8 mouse cellular contexts compared by ENCODE assay signal in genomic region chr14:124676506-124677177, GRCm38 (mm10). TPM values are rescaled to one million over a fixed set of nuclear protein-coding genes. Genes with fewer than 3 reads are reported as not detected.
A peak's percentile ranks its signal among the peaks of the same experiment; 100 is the strongest.
DNase-seq lines count a peak whose midpoint lies in the region; ATAC-seq and TF ChIP-seq lines count a peak whose summit lies in the region.
"Had no signal": no experiment of that assay in that cellular context is flagged by ENCODE, and none has a peak within 500 bp of the region (broad histone marks: within the 10 kb centered on the region; RNA-seq: fewer than 3 reads in every experiment).

Gene Fgf14, minus strand, starts transcription at chr14:124677127.

- H3K4me1 ChIP-seq in forebrain, embryonic 12.5 days, result peaks cover 19% of the 10 kb centered on the region

- H3K27ac ChIP-seq in left cerebral cortex, adult 2 months, result peak within 1 kb of the TSS; percentile 95
- no peak within 1 kb of the TSS for H3K27ac ChIP-seq in forebrain, embryonic 12.5 days

- 3% methylated on average over 12 of the region's 12 CpGs for WGBS in forebrain, embryonic 12.5 days

- no peak for DNase-seq in left cerebral cortex, adult 2 months (ENCODE audit: extremely low spot score in 1 of 2, low spot score in 2 of 2)
- no peak for DNase-seq in left cerebral cortex, adult 9 months (ENCODE audit: low spot score in 2 of 2)
- DNase-seq in left cerebral cortex, adult 8-10 months (ENCODE audit: low spot score in 2 of 2), result no peak
- DNase-seq in retina, embryonic 14.5 days (ENCODE audit: low spot score), result peak; percentile 32
- no peak for DNase-seq in lung, postnatal 4 days

- ATAC-seq in forebrain, embryonic 12.5 days (ENCODE audit: low FRiP score), result no peak
- no peak for ATAC-seq in erythroid progenitor cell, adult 5-6 weeks (replicated peaks; ENCODE audit: low FRiP score, poor library complexity, severe bottlenecking)

- H3K9me3 ChIP-seq in forebrain, embryonic 12.5 days, result no peaks in the 10 kb centered on the region

- H3K36me3 ChIP-seq in forebrain, embryonic 12.5 days (replicated peaks), result no peaks in the 10 kb centered on the region

- peak within 1 kb of the TSS; percentile 81 for H3K4me3 ChIP-seq in left cerebral cortex, adult 2 months
- peak within 1 kb of the TSS; percentile 52 for H3K4me3 ChIP-seq in forebrain, embryonic 12.5 days (replicated peaks)

- H3K27me3 ChIP-seq in forebrain, embryonic 12.5 days, result peaks cover 8% of the 10 kb centered on the region; the same call in 1 of the 2 replicates

- peak within 1 kb of the TSS; percentile 65 for H3K9ac ChIP-seq in forebrain, embryonic 12.5 days

- no peak for TF ChIP-seq CTCF in left cerebral cortex, adult 2 months (IDR thresholded peaks at IDR 0.05)

- intact Hi-C loops in left cerebral cortex, adult 2 months (cut with DNase I), result loop anchor here (10.0 kb wide), 3 partner anchors 202 to 452 kb away; no protein-coding TSS in a partner anchor

- H3K4me2 ChIP-seq in forebrain, embryonic 12.5 days, result peak within 1 kb of the TSS; percentile 90

RNA-seq across cellular contexts. Expression of gene Fgf14, which starts in this region (rescaled TPM):
- 10 to 100 TPM; 54.7 to 55.1 TPM for total RNA-seq in left cerebral cortex, adult 2 months (2021)
- polyA plus RNA-seq in forebrain, embryonic 12.5 days (2016; fragmentation: Nextera tagmentation; extraction: Ambion mirVana), result 13.0 and 13.2 TPM in 2 replicates
- 10 to 100 TPM; 50.4 to 64.3 (median 57.0) TPM for total RNA-seq in left cerebral cortex, adult 8-10 months (2022)
- total RNA-seq in erythroid progenitor cell, adult 5-6 weeks (2015; ENCODE audit: low replicate concordance), result not detected in 2 replicates
- total RNA-seq in erythroid progenitor cell, adult 5-6 weeks (2017; ENCODE audit: low replicate concordance), result not detected in 2 replicates
- total RNA-seq: liver, adult 2 months had no signal
- polyA plus RNA-seq: liver, adult 2 months had no signal

Comparison
In these comparisons a context has a peak if more than half of its experiments do, and no peak if none do; other contexts are left out.
1. RNA of gene Fgf14 (total RNA-seq): 50.4 to 64.3 TPM in left cerebral cortex, adult 8-10 months and 54.7 to 55.1 TPM in left cerebral cortex, adult 2 months; not detected in erythroid progenitor cell, adult 5-6 weeks; every median in the first group is over 10 times any median in the second.